Mouse (Mus musculus): ENCODE measurements around the gene Slc44a5. TPM values are rescaled to one million over a fixed set of nuclear protein-coding genes. Genes with fewer than 3 reads are reported as not detected.

Gene Slc44a5
- polyA plus RNA-seq, 1 experiment from 2014 or later: 0.08 TPM

DNA sequence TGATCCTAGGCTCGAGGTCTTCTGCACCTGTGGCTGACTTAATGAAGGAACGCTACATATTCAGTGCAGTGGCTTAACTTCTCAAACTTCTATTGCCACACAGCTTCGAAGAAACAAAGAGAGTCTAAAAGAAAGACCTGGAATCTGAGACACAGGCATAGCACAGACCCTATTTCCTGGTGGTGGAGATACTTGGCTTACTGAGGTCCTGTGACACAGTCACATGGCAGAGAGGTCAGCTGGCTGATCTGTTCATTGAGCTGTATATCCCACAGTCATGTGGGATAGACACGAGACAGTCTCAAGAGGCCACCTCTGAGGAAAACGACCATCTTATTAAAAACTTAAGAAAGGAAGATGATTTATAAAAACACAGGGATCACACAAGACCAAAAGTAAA is 116.8 kb downstream of the Slc44a5 start:
- DNase-seq (ENCODE audit: low spot score): no peak
- Histone ChIP-seq H3K27ac (no peak overlapping the region), H3K4me1 (peaks cover 20% of the 10 kb centered on the region), H3K9me3 (replicated peaks) (no peaks in the 10 kb centered on the region), H3K27me3 (ENCODE audit: low read depth, poor library complexity, severe bottlenecking) (no peaks in the 10 kb centered on the region), H3K4me3 (no peak overlapping the region), H3K36me3 (no peaks in the 10 kb centered on the region)
- 87% methylated on average over 5 of the region's 5 CpGs for WGBS

DNA sequence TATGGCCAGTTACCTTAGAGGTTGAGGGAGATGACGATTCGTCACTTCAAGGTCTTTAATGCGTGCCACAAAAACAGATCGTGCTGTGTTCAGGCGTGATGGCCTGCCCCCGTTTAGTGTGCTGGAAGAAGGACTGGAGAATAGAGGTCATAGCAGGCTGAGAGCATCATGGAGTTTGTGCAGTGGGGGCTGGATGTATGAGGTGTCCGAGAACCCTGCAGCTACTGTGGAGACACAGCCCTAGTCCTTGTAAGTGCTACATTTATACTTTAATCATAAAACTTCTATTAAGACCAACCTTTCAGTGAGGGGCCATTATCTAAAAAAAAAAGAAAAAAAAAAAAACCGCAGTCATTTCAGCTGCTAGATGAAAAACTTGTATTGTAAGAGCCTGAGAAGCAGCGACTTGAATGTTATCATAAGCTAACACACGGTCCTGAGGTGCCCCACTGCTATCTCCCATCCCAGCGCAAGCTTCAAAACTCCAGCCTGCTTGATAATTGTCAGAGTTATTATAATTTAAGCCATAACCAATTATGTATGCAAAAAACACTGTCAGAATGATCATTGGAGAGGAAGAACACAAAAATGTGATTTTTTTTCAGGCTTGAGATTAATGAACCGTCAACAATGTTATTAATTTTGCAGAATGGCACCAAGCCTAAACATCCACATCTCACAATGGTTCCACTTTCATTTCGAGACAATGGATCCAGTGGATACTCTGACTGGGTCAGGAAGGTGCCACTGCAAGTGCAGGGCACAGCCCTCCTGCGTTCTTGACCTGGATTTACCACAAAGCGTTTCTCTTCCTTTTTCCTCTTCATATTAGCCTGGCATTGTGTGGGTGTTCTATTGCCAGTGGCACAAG is 118.5 kb downstream of the Slc44a5 start:
- Histone ChIP-seq H3K27me3 (ENCODE audit: low read depth, poor library complexity, severe bottlenecking) (no peaks in the 10 kb centered on the region), H3K9me3 (replicated peaks) (no peaks in the 10 kb centered on the region), H3K4me3 (no peak overlapping the region), H3K27ac (no peak overlapping the region), H3K4me1 (peaks cover 20% of the 10 kb centered on the region), H3K36me3 (no peaks in the 10 kb centered on the region)
- WGBS: 85% methylated on average over 15 of the region's 15 CpGs
- DNase-seq (ENCODE audit: low spot score): no peak

DNA sequence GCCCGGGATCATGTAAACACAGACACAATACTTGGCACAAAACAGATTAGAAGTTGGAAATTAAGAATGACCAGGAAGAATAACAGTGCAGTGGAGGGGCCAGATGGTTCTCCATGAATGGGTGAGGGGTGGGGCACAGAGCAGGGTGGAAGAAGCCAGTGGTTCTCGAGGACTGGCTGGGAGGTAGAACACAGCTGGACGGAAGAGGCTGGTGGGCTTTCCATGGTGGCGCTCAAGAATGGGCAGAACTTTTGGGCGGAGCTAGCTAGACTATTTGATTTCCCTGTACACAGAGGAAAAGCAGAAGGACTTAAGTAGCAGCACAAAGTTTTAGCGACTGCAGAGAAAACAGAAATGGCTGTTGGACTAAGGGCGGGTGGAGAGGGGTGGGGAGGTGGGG is 119.2 kb downstream of the Slc44a5 start:
- no peak for DNase-seq (ENCODE audit: low spot score)
- Histone ChIP-seq H3K27ac (peak overlapping the region; percentile 66; the same call in 1 of the 2 replicates), H3K9me3 (replicated peaks) (no peaks in the 10 kb centered on the region), H3K27me3 (ENCODE audit: low read depth, poor library complexity, severe bottlenecking) (no peaks in the 10 kb centered on the region), H3K4me3 (no peak overlapping the region), H3K4me1 (peaks cover 20% of the 10 kb centered on the region), H3K36me3 (no peaks in the 10 kb centered on the region)
- WGBS: 57% methylated on average over 7 of the region's 7 CpGs

GRCm38 (mm10) chr3:154093745-154094322 is 120.6 kb downstream of the Slc44a5 start:
- H3K4me3 ChIP-seq: no peak overlapping the region
- 37% methylated on average over 8 of the region's 8 CpGs for WGBS
- H3K9me3 ChIP-seq (replicated peaks): no peaks in the 10 kb centered on the region; the same call in 1 of the 2 replicates
- H3K27me3 ChIP-seq (ENCODE audit: low read depth, poor library complexity, severe bottlenecking): no peaks in the 10 kb centered on the region
- H3K27ac ChIP-seq: no peak overlapping the region
- DNase-seq (ENCODE audit: low spot score): no peak
- H3K4me1 ChIP-seq: peaks cover 20% of the 10 kb centered on the region
- no peaks in the 10 kb centered on the region for H3K36me3 ChIP-seq

DNA sequence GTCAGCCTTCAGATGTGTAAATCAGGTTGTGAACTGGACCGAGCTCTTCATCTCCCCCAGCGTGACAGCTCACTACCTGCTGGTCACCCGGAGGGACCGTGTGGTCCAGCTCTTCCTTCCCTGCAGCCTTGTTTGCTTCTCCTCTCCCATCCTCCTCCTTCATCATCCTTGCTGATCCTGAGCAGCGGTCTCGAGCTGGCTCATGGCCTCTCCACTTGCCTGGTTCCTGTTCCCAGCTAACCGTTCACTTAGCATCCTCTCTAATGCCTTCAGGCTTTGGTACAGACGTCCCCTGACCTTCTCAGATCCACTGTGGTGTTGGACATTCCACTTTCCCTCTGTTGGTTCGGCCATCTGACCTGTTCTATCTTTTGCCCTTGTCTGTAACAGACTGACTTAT is 128.4 kb downstream of the Slc44a5 start:
- no peak for DNase-seq (ENCODE audit: low spot score)
- WGBS: 83% methylated on average over 9 of the region's 9 CpGs
- Histone ChIP-seq H3K27me3 (ENCODE audit: low read depth, poor library complexity, severe bottlenecking) (0 out of 2 replicates have a peak, but pooled peaks cover 7% of the 10 kb centered on the region), H3K27ac (no peak overlapping the region), H3K4me1 (peaks cover 5% of the 10 kb centered on the region; the same call in 1 of the 2 replicates), H3K9me3 (replicated peaks) (no peaks in the 10 kb centered on the region; the same call in 1 of the 2 replicates), H3K36me3 (no peaks in the 10 kb centered on the region), H3K4me3 (no peak overlapping the region)

DNA sequence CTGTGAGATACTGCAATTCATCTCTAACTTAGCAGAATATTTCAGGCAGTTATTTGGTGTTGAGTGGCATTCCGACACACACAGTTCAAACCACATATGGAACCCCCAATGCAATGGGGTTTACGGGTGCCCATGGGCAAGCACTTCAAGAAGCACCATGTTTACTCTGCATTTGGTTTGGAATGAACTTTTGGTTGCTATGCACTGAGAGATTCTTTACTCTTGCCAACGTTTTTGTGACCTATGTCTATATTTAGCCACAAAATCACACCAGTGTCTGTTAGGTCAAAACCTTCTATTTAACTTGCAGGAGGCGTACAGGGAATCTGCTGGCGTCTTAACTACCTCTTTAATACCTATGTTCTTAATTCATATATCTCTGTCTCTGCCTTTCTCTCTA is 137.3 kb downstream of the Slc44a5 start:
- DNase-seq (ENCODE audit: low spot score): no peak
- Histone ChIP-seq H3K4me1 (peaks cover 11% of the 10 kb centered on the region), H3K36me3 (no peaks in the 10 kb centered on the region), H3K9me3 (replicated peaks) (no peaks in the 10 kb centered on the region), H3K27me3 (ENCODE audit: low read depth, poor library complexity, severe bottlenecking) (no peaks in the 10 kb centered on the region), H3K4me3 (no peak overlapping the region), H3K27ac (no peak overlapping the region)
- WGBS: 84% methylated on average over 5 of the region's 5 CpGs

DNA sequence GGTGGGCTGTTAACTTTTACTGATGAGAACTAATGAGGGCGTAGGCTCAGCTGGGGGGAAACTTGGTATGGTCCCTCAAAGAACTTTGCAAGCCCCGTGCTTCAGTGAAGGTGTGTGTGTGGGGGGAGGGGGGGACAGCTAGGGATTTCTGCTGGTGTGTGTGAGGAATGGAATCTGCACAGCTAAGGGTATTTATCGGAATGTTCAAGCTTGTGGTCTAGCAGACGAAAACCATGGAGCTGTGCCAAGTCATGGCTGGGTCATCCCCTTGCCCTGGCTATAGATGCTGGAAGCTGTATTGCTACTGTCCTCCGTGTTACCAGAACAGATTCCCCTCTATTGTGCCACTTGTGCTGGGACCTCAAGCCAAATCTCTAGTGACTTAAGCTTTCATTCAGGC is 138.0 kb downstream of the Slc44a5 start:
- no peaks in the 10 kb centered on the region for H3K36me3 ChIP-seq
- no peaks in the 10 kb centered on the region for H3K27me3 ChIP-seq (ENCODE audit: low read depth, poor library complexity, severe bottlenecking)
- no peaks in the 10 kb centered on the region for H3K9me3 ChIP-seq (replicated peaks)
- 77% methylated on average over 5 of the region's 5 CpGs for WGBS
- H3K27ac ChIP-seq: no peak overlapping the region
- no peak for DNase-seq (ENCODE audit: low spot score)
- H3K4me3 ChIP-seq: no peak overlapping the region
- peaks cover 6% of the 10 kb centered on the region for H3K4me1 ChIP-seq

GRCm38 (mm10) chr3:154114991-154115390 is 141.8 kb downstream of the Slc44a5 start:
- no peaks in the 10 kb centered on the region for H3K27me3 ChIP-seq (ENCODE audit: low read depth, poor library complexity, severe bottlenecking)
- H3K4me1 ChIP-seq: peaks cover 14% of the 10 kb centered on the region
- DNase-seq (ENCODE audit: low spot score): no peak
- H3K4me3 ChIP-seq: no peak overlapping the region
- H3K36me3 ChIP-seq: no peaks in the 10 kb centered on the region
- no peak overlapping the region for H3K27ac ChIP-seq
- 82% methylated on average over 9 of the region's 9 CpGs for WGBS
- H3K9me3 ChIP-seq (replicated peaks): no peaks in the 10 kb centered on the region

- Histone ChIP-seq H3K36me3 (no peaks in the 10 kb centered on the region), H3K4me3 (no peak overlapping the region), H3K27ac (no peak overlapping the region), H3K4me1 (peaks cover 14% of the 10 kb centered on the region), H3K27me3 (ENCODE audit: low read depth, poor library complexity, severe bottlenecking) (no peaks in the 10 kb centered on the region), H3K9me3 (replicated peaks) (no peaks in the 10 kb centered on the region)
- 93% methylated on average over 4 of the region's 4 CpGs for WGBS
- no peak for DNase-seq (ENCODE audit: low spot score)
Observed at GRCm38 (mm10) chr3:154115478-154115877, 142.2 kb downstream of the Slc44a5 start.

- Histone ChIP-seq H3K36me3 (no peaks in the 10 kb centered on the region), H3K27ac (no peak overlapping the region), H3K4me1 (peaks cover 13% of the 10 kb centered on the region), H3K4me3 (no peak overlapping the region), H3K27me3 (ENCODE audit: low read depth, poor library complexity, severe bottlenecking) (no peaks in the 10 kb centered on the region), H3K9me3 (replicated peaks) (no peaks in the 10 kb centered on the region)
- 93% methylated on average over 5 of the region's 5 CpGs for WGBS
- no peak for DNase-seq (ENCODE audit: low spot score)
Observed at GRCm38 (mm10) chr3:154116000-154116399, 142.8 kb downstream of the Slc44a5 start.

GRCm38 (mm10) chr3:154118992-154119603 is 145.9 kb downstream of the Slc44a5 start:
- DNase-seq (ENCODE audit: low spot score): no peak
- WGBS: 80% methylated on average over 6 of the region's 6 CpGs
- H3K27ac ChIP-seq: no peak overlapping the region
- peaks cover 8% of the 10 kb centered on the region; the same call in 1 of the 2 replicates for H3K4me1 ChIP-seq
- H3K4me3 ChIP-seq: no peak overlapping the region
- H3K36me3 ChIP-seq: no peaks in the 10 kb centered on the region
- no peaks in the 10 kb centered on the region for H3K9me3 ChIP-seq (replicated peaks)
- no peaks in the 10 kb centered on the region for H3K27me3 ChIP-seq (ENCODE audit: low read depth, poor library complexity, severe bottlenecking)

DNA sequence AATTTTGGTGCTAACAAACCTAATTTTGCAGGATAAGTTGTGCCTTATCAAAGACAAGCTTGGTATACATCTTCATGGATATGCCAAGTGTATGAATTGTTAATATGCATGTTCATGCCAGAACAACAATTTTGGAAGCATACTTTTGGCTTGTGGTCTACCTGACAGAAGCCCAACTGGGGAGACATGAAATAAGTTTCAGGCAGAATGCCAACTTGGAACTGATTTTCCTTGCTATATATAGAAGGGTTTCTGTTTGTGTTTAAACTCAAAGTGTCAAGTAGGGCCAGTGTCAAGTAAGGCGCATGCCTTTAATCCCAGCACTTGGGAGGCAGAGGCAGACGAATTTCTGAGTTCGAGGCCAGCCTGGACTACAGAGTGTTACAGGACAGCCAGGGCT is 149.3 kb downstream of the Slc44a5 start:
- Histone ChIP-seq H3K4me3 (no peak overlapping the region), H3K9me3 (replicated peaks) (no peaks in the 10 kb centered on the region), H3K36me3 (no peaks in the 10 kb centered on the region), H3K4me1 (peaks cover 8% of the 10 kb centered on the region; the same call in 1 of the 2 replicates), H3K27ac (no peak overlapping the region), H3K27me3 (ENCODE audit: low read depth, poor library complexity, severe bottlenecking) (no peaks in the 10 kb centered on the region)
- 92% methylated on average over 3 of the region's 3 CpGs for WGBS
- DNase-seq (ENCODE audit: low spot score): no peak
